Mouse (Mus musculus) v-Abl transformed pro-B cells (cell line): ENCODE results near the gene Tmc1.

Experiments used
- in situ Hi-C, 2 experiments: fragments of 400-800 bp; cut with MboI; formaldehyde crosslinking; loops; one replicate each; pipeline ENCODE4 v1.15.1; 2025; ENCODE audit not compliant: unreplicated experiment in 2 of 2

The Tmc1 gene

GRCm38 (mm10) chr19:20834895-20835294, 119.1 kb downstream of the Tmc1 start:
- in situ Hi-C loops, result no loop called here

DNA sequence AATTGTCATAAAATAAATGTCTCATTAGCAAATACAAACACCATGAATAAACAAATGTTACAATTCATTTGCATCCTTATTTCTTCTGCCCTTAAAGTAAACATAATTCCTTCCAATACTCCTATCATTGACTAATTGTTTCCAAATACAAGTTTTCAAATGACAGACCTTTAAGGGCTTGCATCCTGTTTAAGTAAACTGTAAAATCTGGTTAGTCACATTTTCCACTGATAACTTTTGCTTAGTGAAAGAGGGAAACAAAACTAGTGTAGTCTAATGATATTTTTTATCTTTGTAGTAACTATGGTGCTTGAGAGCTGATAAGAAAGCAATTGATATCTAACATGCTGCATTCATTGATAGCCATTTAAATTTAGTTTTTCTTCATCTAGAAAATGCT, 154.5 kb downstream of the Tmc1 start:
- in situ Hi-C loops, result loop anchor here in 1 of 2 experiments (5.0 to 10.0 kb wide), 3 partner anchors 573 to 945 kb away; no protein-coding TSS in a partner anchor

DNA sequence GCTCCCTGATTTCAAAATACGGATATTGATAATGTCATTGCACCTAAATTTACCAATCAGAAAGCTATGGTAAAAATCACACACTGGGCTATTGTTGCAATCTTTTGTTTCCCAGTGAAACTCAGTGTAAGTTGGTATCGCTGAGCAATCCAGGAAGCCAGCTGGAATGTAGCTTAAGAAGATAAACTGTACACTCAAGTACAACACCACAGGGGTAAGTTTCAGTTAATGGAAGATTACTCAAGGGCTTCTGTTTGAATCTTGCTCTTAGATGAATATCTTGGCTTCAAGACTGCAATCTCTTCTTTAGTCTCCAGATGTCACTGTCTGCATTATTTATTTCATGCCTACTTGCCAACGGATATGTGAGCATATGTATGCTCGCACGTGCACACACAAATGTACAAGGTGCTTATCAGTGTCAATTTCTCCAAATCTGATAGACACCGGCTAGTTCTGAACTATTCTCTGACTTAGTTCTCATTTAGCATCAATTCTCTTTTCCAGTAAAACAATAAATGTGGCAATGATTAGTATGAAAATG, 156.4 kb downstream of the Tmc1 start:
- in situ Hi-C loops, result loop anchor here in 1 of 2 experiments (5.0 to 10.0 kb wide), 3 partner anchors 575 to 947 kb away; no protein-coding TSS in a partner anchor

DNA sequence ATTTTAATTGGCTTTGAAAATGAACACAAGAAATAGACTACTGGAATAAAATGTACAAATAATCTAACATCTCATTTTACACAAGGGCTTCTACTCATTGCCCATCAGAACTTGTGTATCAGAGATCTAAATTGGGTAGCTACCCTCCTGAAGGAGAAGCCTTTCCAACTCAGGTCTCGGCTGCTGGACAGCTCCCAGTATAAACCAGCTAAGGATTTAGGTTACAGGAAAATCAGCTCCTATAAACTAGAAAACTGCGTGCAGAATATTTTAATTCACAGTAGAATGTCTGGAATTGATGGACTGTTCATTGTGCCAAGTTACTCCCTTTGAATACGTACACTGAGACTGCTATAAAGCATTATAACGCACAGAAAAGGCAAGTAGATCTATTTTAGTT, 158.0 kb downstream of the Tmc1 start:
- in situ Hi-C loops, result loop anchor here in 1 of 2 experiments (5.0 to 10.0 kb wide), 3 partner anchors 576 to 949 kb away; no protein-coding TSS in a partner anchor

- in situ Hi-C loops, result loop anchor here in 1 of 2 experiments (5.0 to 10.0 kb wide), 3 partner anchors 577 to 950 kb away; no protein-coding TSS in a partner anchor
These were observed 159.0 kb downstream of the Tmc1 start for GRCm38 (mm10) chr19:20794999-20795398.

- in situ Hi-C loops, result loop anchor here in 1 of 2 experiments (10.0 kb wide), 1 partner anchor 952 kb away; no protein-coding TSS in a partner anchor
These were observed 161.2 kb downstream of the Tmc1 start for GRCm38 (mm10) chr19:20792811-20793210.

DNA sequence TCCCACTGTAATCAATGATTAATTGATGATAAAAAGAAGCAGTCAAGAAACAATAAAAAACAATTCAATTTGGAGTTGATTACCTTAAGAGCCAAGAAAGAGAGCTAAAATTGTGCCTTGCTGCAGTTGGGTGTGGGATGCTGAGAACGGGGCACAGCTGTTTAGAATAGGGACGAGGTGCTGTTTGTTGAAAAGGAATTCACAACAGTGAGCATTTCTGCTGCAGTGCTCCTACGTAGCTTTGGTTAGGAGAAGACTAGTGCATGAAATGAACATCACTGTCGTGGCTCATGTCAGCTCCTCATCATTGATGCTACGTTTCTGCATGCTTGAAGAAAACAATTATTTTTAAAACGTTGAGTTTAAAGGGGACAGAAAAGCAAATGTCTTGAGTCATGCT, 166.7 kb downstream of the Tmc1 start:
- in situ Hi-C loops, result no loop called here

GRCm38 (mm10) chr19:20775681-20776080, 178.3 kb downstream of the Tmc1 start:
- in situ Hi-C loops, result no loop called here

DNA sequence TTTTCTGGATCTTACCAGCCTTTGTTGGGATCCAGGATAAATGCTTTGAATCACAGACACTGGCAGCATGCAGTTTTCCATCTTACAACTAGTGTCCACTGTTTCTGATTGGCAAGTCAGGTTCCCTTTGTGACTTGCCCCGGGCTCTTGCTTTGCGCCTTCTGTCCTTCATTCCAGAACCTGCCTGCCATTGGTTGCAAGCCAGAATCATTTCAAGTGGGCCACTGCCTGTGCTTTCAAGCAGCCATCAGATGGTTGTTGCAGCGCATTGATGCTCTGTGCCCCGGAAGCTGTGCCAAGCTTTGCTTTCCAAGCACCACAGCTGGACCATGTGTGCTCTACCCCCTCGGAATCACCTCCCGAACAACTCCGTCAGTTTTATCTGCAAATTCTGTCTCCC, 180.1 kb downstream of the Tmc1 start:
- in situ Hi-C loops, result no loop called here

- in situ Hi-C loops, result loop anchor here (10.0 kb wide), 3 partner anchors 329 to 409 kb away; no protein-coding TSS in a partner anchor
These were observed 189.8 kb downstream of the Tmc1 start for GRCm38 (mm10) chr19:20764214-20764613.

DNA sequence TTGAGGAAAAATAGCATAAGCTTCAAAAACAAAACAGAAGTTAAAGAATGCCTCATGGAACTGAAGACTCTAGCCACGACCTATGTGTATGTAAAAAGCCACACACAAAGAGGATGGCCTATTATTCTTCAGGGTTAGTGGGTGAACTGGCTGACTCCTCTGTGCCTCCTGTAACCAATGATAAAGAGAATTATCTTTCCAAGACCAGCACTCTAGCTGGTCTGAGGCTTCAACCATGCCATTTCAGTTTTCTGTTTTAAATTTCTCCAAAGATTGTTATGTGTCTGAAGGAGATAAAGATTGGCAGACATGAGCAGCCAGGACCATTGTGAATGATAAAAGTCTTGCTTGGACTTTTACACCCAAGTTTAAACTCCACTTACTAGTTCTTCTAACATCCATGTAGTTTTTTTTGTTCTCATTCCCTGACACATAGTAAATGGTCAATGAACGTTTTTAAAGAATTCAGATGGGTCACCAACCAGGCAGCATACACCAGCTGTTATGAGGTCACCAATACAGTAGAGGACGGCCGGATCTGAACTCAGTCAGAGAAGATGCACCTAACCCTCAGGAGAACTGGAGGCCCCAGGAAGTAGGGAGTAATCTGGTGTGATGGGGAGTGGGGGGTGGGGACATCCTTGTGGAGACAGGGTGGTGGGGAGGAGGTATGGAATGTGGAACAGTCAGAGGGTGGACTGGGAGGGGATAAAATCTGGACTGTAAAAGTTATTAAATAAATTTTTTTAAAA, 192.2 kb downstream of the Tmc1 start:
- in situ Hi-C loops, result loop anchor here (10.0 kb wide), 3 partner anchors 327 to 407 kb away; no protein-coding TSS in a partner anchor

- in situ Hi-C loops, result loop anchor here (10.0 kb wide), 3 partner anchors 326 to 406 kb away; no protein-coding TSS in a partner anchor
These were observed 192.9 kb downstream of the Tmc1 start for GRCm38 (mm10) chr19:20761119-20761518.

GRCm38 (mm10) chr19:20744630-20745029, 209.4 kb downstream of the Tmc1 start:
- in situ Hi-C loops, result no loop called here
